Mouse (Mus musculus) CD8-positive naive resting alpha-beta T cell, adult 2 months (primary cell): ENCODE measurements around the gene Fam89b.
"Not testable (repeated sequence)": the region's sequence is repeated elsewhere in the genome, so short reads cannot be mapped to it uniquely, and the experiment has no call there.

ENCODE experiments used
- DNase-seq, 2 experiments: peaks; one replicate each; pipeline ENCODE4 v3.0.0; 2022; ENCODE audit warnings: low read depth in 2 of 2, low spot score in 2 of 2

Gene Fam89b

GRCm38 (mm10) chr19:5713255-5713654 lies 16.2 kb downstream of the Fam89b start:
- no peak for DNase-seq

- DNase-seq = no peak
These were observed 17.5 kb downstream of the Fam89b start for GRCm38 (mm10) chr19:5711907-5712460.

GRCm38 (mm10) chr19:5711218-5711617 lies 18.2 kb downstream of the Fam89b start:
- peak in 1 of 2 experiments; percentile 60 for DNase-seq

- no peak for DNase-seq
These were observed 18.9 kb downstream of the Fam89b start for GRCm38 (mm10) chr19:5710581-5710980.

- no peak for DNase-seq
These were observed 19.4 kb downstream of the Fam89b start for GRCm38 (mm10) chr19:5710068-5710467.

- peak in 1 of 2 experiments; percentile 38 for DNase-seq
These were observed 24.5 kb downstream of the Fam89b start for GRCm38 (mm10) chr19:5704801-5705571.

- DNase-seq = peak in 1 of 2 experiments; percentile 27
These were observed 25.2 kb downstream of the Fam89b start, which contains the start of gene Kcnk7 for GRCm38 (mm10) chr19:5704163-5704800. Gene Kcnk7 (plus strand): TSS chr19:5704367.

- no peak for DNase-seq
These were observed 33.5 kb downstream of the Fam89b start for GRCm38 (mm10) chr19:5695849-5696462.

- no peak for DNase-seq
These were observed 35.7 kb downstream of the Fam89b start for GRCm38 (mm10) chr19:5693801-5694200.

GRCm38 (mm10) chr19:5692913-5693396 lies 36.5 kb downstream of the Fam89b start:
- no peak for DNase-seq

GRCm38 (mm10) chr19:5692086-5692912 lies 37.2 kb downstream of the Fam89b start:
- no peak for DNase-seq

GRCm38 (mm10) chr19:5691601-5692000 lies 37.9 kb downstream of the Fam89b start:
- no peak for DNase-seq

GRCm38 (mm10) chr19:5690343-5690735 lies 39.1 kb downstream of the Fam89b start:
- DNase-seq = no peak

GRCm38 (mm10) chr19:5689565-5690342 lies 39.7 kb downstream of the Fam89b start:
- peak; percentile 70 to 74 for DNase-seq

- no peak for DNase-seq
These were observed 40.4 kb downstream of the Fam89b start for GRCm38 (mm10) chr19:5689088-5689428.

- peak; percentile 93 to 95 for DNase-seq
These were observed 41.0 kb downstream of the Fam89b start, which contains the start of the genes Map3k11 and Pcnx3 for GRCm38 (mm10) chr19:5688200-5689087. Gene Map3k11 (plus strand): TSS chr19:5688742. Gene Pcnx3 (minus strand): TSS chr19:5688908.

GRCm38 (mm10) chr19:5687738-5688137 lies 41.7 kb downstream of the Fam89b start:
- DNase-seq = no peak

GRCm38 (mm10) chr19:5686954-5687353 lies 42.5 kb downstream of the Fam89b start:
- DNase-seq = not testable (repeated sequence)

GRCm38 (mm10) chr19:5686437-5686836 lies 43.0 kb downstream of the Fam89b start:
- DNase-seq = no peak
